ENCODE assay signal across 9 mouse cellular contexts in genomic region chr3:134648727-134649445, GRCm38 (mm10).
A peak's percentile ranks its signal among the peaks of the same experiment; 100 is the strongest.
DNase-seq lines count a peak whose midpoint lies in the region; ATAC-seq and TF ChIP-seq lines count a peak whose summit lies in the region.
"Had no signal": no experiment of that assay in that cellular context is flagged by ENCODE, and none has a peak within 500 bp of the region (broad histone marks: within the 10 kb centered on the region; RNA-seq: fewer than 3 reads in every experiment).

No protein-coding gene starts in this region.

- H3K9ac ChIP-seq in kidney, postnatal 0 days (ENCODE audit: low read depth, low read length), result no peak overlapping the region
- no peak overlapping the region for H3K9ac ChIP-seq in kidney, embryonic 15.5 days
- no peak overlapping the region for H3K9ac ChIP-seq in forebrain, embryonic 16.5 days (replicated peaks; ENCODE audit: low read depth, low read length)
- H3K9ac ChIP-seq in neural tube, embryonic 13.5 days, result no peak overlapping the region

- no peaks in the 10 kb centered on the region for H3K9me3 ChIP-seq in kidney, postnatal 0 days (replicated peaks; ENCODE audit: low read length)
- no peaks in the 10 kb centered on the region for H3K9me3 ChIP-seq in kidney, embryonic 15.5 days (replicated peaks)
- no peaks in the 10 kb centered on the region for H3K9me3 ChIP-seq in forebrain, embryonic 16.5 days (ENCODE audit: control insufficient read depth, low read length)
- H3K9me3 ChIP-seq in neural tube, embryonic 13.5 days, result no peaks in the 10 kb centered on the region

- 32% methylated on average over 3 of the region's 3 CpGs for WGBS in kidney, postnatal 0 days
- 45% methylated on average over 3 of the region's 3 CpGs for WGBS in kidney, embryonic 15.5 days
- 31% methylated on average over 3 of the region's 3 CpGs for WGBS in forebrain, embryonic 16.5 days
- 49% methylated on average over 3 of the region's 3 CpGs for WGBS in neural tube, embryonic 13.5 days

- H3K27me3 ChIP-seq in kidney, postnatal 0 days (ENCODE audit: insufficient read depth, low read length), result no peaks in the 10 kb centered on the region
- H3K27me3 ChIP-seq in kidney, embryonic 15.5 days, result no peaks in the 10 kb centered on the region
- H3K27me3 ChIP-seq in forebrain, embryonic 16.5 days (replicated peaks; ENCODE audit: control insufficient read depth, insufficient read depth, low read length), result no peaks in the 10 kb centered on the region
- H3K27me3 ChIP-seq in neural tube, embryonic 13.5 days, result no peaks in the 10 kb centered on the region

- no peak overlapping the region for H3K4me3 ChIP-seq in kidney, postnatal 0 days (replicated peaks; ENCODE audit: low read depth, low read length)
- H3K4me3 ChIP-seq in kidney, embryonic 15.5 days (replicated peaks), result no peak overlapping the region
- no peak overlapping the region for H3K4me3 ChIP-seq in forebrain, embryonic 16.5 days (replicated peaks; ENCODE audit: low read length)
- H3K4me3 ChIP-seq in neural tube, embryonic 13.5 days, result no peak overlapping the region

- H3K36me3 ChIP-seq in kidney, postnatal 0 days (ENCODE audit: insufficient read depth, low read length), result no peaks in the 10 kb centered on the region
- no peaks in the 10 kb centered on the region for H3K36me3 ChIP-seq in kidney, embryonic 15.5 days
- H3K36me3 ChIP-seq in forebrain, embryonic 16.5 days (ENCODE audit: control insufficient read depth, insufficient read depth), result no peaks in the 10 kb centered on the region
- H3K36me3 ChIP-seq in neural tube, embryonic 13.5 days, result no peaks in the 10 kb centered on the region

- TF ChIP-seq CTCF in kidney, postnatal 0 days (IDR thresholded peaks at IDR 0.05; ENCODE audit: low read depth), result peak; percentile 81

- no peaks in the 10 kb centered on the region for H3K4me1 ChIP-seq in kidney, postnatal 0 days (replicated peaks; ENCODE audit: insufficient read depth, low read length)
- H3K4me1 ChIP-seq in kidney, embryonic 15.5 days, result no peaks in the 10 kb centered on the region
- no peaks in the 10 kb centered on the region for H3K4me1 ChIP-seq in forebrain, embryonic 16.5 days (replicated peaks; ENCODE audit: control insufficient read depth, insufficient read depth, low read length)
- H3K4me1 ChIP-seq in neural tube, embryonic 13.5 days (replicated peaks), result no peaks in the 10 kb centered on the region

- no peak for ATAC-seq in kidney, postnatal 0 days (replicated peaks; ENCODE audit: low FRiP score, low read depth)
- ATAC-seq in kidney, embryonic 15.5 days (replicated peaks; ENCODE audit: low FRiP score), result no peak
- ATAC-seq in forebrain, embryonic 16.5 days, result peak; percentile 59; the same call in 1 of the 2 replicates
- peak; percentile 27 for ATAC-seq in neural tube, embryonic 13.5 days (ENCODE audit: low read depth)
- ATAC-seq in monocyte, adult 5-6 weeks (replicated peaks; ENCODE audit: insufficient number of reproducible peaks, low FRiP score, low TSS enrichment, poor library complexity, severe bottlenecking), result no peak

- H3K4me2 ChIP-seq in kidney, postnatal 0 days (ENCODE audit: low read length), result no peak overlapping the region
- no peak overlapping the region for H3K4me2 ChIP-seq in kidney, embryonic 15.5 days
- no peak overlapping the region for H3K4me2 ChIP-seq in forebrain, embryonic 16.5 days (ENCODE audit: low read length)
- H3K4me2 ChIP-seq in neural tube, embryonic 13.5 days, result no peak overlapping the region
- H3K4me2 ChIP-seq: heart, embryonic 11.5 days had no signal

- H3K27ac ChIP-seq in kidney, postnatal 0 days, result no peak overlapping the region
- H3K27ac ChIP-seq in kidney, embryonic 15.5 days, result no peak overlapping the region
- no peak overlapping the region for H3K27ac ChIP-seq in forebrain, embryonic 16.5 days (ENCODE audit: low read length)
- H3K27ac ChIP-seq in neural tube, embryonic 13.5 days (replicated peaks), result no peak overlapping the region

- peak; percentile 76 for DNase-seq in kidney, postnatal 0 days (ENCODE audit: low spot score)
- DNase-seq in Muller cell, postnatal 12 days (ENCODE audit: inconsistent ontology term), result peak; percentile 26
- DNase-seq in cerebellum, adult 9-11 months, result no peak
- no peak for DNase-seq in layer of hippocampus, adult 11-12 months (ENCODE audit: low spot score)

Comparison
In these comparisons a context has a peak if more than half of its experiments do, and no peak if none do; other contexts are left out.
1. ATAC-seq: peak in forebrain, embryonic 16.5 days (single experiment) and neural tube, embryonic 13.5 days (single experiment); none in kidney, postnatal 0 days (single experiment), kidney, embryonic 15.5 days (single experiment) and monocyte, adult 5-6 weeks (single experiment).
2. DNase-seq: peak in kidney, postnatal 0 days (single experiment) and Muller cell, postnatal 12 days (single experiment); none in cerebellum, adult 9-11 months (single experiment) and layer of hippocampus, adult 11-12 months (single experiment).